13 mouse cellular contexts compared by ENCODE assay signal in genomic region chr10:95314019-95314418, GRCm38 (mm10). TPM values are rescaled to one million over a fixed set of nuclear protein-coding genes. Genes with fewer than 3 reads are reported as not detected.
A peak's percentile ranks its signal among the peaks of the same experiment; 100 is the strongest.
DNase-seq lines count a peak whose midpoint lies in the region; ATAC-seq and TF ChIP-seq lines count a peak whose summit lies in the region.
"Had no signal": no experiment of that assay in that cellular context is flagged by ENCODE, and none has a peak within 500 bp of the region (broad histone marks: within the 10 kb centered on the region; RNA-seq: fewer than 3 reads in every experiment).

No protein-coding gene starts in this region.

- TF ChIP-seq CTCF in hindbrain, postnatal 0 days (IDR thresholded peaks at IDR 0.05; ENCODE audit: low read depth) = no peak
- no peak for TF ChIP-seq CTCF in G1E (IDR thresholded peaks at IDR 0.05; ENCODE audit: low read depth, low read length)
- no peak for TF ChIP-seq CTCF in heart, postnatal 0 days (IDR thresholded peaks at IDR 0.05; ENCODE audit: low read depth)

- no peak for TF ChIP-seq EP300 in heart, postnatal 0 days (IDR thresholded peaks at IDR 0.05; ENCODE audit: low read depth)

- ATAC-seq in hindbrain, postnatal 0 days = no peak
- no peak for ATAC-seq in G1E (ENCODE audit: extremely low read depth, insufficient number of reproducible peaks, low FRiP score, poor library complexity, severe bottlenecking)
- peak; percentile 11; the same call in 1 of the 2 replicates for ATAC-seq in heart, postnatal 0 days (ENCODE audit: insufficient read depth, low read depth)
- ATAC-seq in stomach, embryonic 15.5 days (ENCODE audit: insufficient read depth, low FRiP score, low read depth) = peak; percentile 80; the same call in 1 of the 2 replicates
- ATAC-seq in kidney, embryonic 15.5 days (replicated peaks; ENCODE audit: low FRiP score) = no peak
- ATAC-seq: forebrain, embryonic 13.5 days had no signal

- H3K27ac ChIP-seq in hindbrain, postnatal 0 days = no peak overlapping the region
- no peak overlapping the region for H3K27ac ChIP-seq in hindbrain, embryonic 10.5 days
- peak overlapping the region; percentile 94 for H3K27ac ChIP-seq in heart, postnatal 0 days (ENCODE audit: low read depth)
- no peak overlapping the region for H3K27ac ChIP-seq in stomach, embryonic 15.5 days
- H3K27ac ChIP-seq in kidney, embryonic 15.5 days = no peak overlapping the region
- H3K27ac ChIP-seq: forebrain, embryonic 13.5 days; layer of hippocampus, adult 2 months; macrophage had no signal

- H3K4me2 ChIP-seq in hindbrain, postnatal 0 days (ENCODE audit: low read depth, low read length) = no peak overlapping the region
- peak overlapping the region; percentile 24; the same call in 1 of the 2 replicates for H3K4me2 ChIP-seq in heart, postnatal 0 days (ENCODE audit: low read depth, low read length)
- no peak overlapping the region for H3K4me2 ChIP-seq in stomach, embryonic 15.5 days
- H3K4me2 ChIP-seq in kidney, embryonic 15.5 days = no peak overlapping the region
- H3K4me2 ChIP-seq: forebrain, embryonic 13.5 days had no signal

- 56% methylated on average over 5 of the region's 5 CpGs for WGBS in hindbrain, postnatal 0 days
- WGBS in hindbrain, embryonic 10.5 days = 57% methylated on average over 5 of the region's 5 CpGs
- 17% methylated on average over 5 of the region's 5 CpGs for WGBS in heart, postnatal 0 days
- WGBS in stomach, embryonic 15.5 days = 17% methylated on average over 5 of the region's 5 CpGs
- 14% methylated on average over 5 of the region's 5 CpGs for WGBS in kidney, embryonic 15.5 days

- H3K4me3 ChIP-seq in hindbrain, postnatal 0 days (ENCODE audit: low read length) = no peak overlapping the region
- H3K4me3 ChIP-seq in hindbrain, embryonic 10.5 days = no peak overlapping the region
- H3K4me3 ChIP-seq in G1E (ENCODE audit: low read depth, low read length) = no peak overlapping the region; the same call in 1 of the 2 replicates
- no peak overlapping the region for H3K4me3 ChIP-seq in heart, postnatal 0 days (ENCODE audit: low read depth, low read length)
- H3K4me3 ChIP-seq in stomach, embryonic 15.5 days (replicated peaks) = no peak overlapping the region
- H3K4me3 ChIP-seq in kidney, embryonic 15.5 days (replicated peaks) = no peak overlapping the region
- H3K4me3 ChIP-seq: forebrain, embryonic 13.5 days; layer of hippocampus, adult 2 months had no signal

- H3K27me3 ChIP-seq in hindbrain, postnatal 0 days (ENCODE audit: insufficient read depth, low read length) = no peaks in the 10 kb centered on the region
- peaks cover 32% of the 10 kb centered on the region for H3K27me3 ChIP-seq in hindbrain, embryonic 10.5 days (ENCODE audit: insufficient read depth, poor library complexity, severe bottlenecking)
- no peaks in the 10 kb centered on the region for H3K27me3 ChIP-seq in G1E (ENCODE audit: insufficient read depth, low read length)
- H3K27me3 ChIP-seq in heart, postnatal 0 days (ENCODE audit: control insufficient read depth, insufficient read depth, low read length) = no peaks in the 10 kb centered on the region
- no peaks in the 10 kb centered on the region for H3K27me3 ChIP-seq in stomach, embryonic 15.5 days (replicated peaks)
- peaks cover 67% of the 10 kb centered on the region for H3K27me3 ChIP-seq in kidney, embryonic 15.5 days

- H3K4me1 ChIP-seq in hindbrain, postnatal 0 days (ENCODE audit: insufficient read depth, low read length) = no peaks in the 10 kb centered on the region; the same call in 1 of the 2 replicates
- H3K4me1 ChIP-seq in hindbrain, embryonic 10.5 days (replicated peaks) = peaks cover 37% of the 10 kb centered on the region
- H3K4me1 ChIP-seq in G1E (ENCODE audit: insufficient read depth, low read depth, low read length) = peaks cover 89% of the 10 kb centered on the region
- peaks cover 41% of the 10 kb centered on the region for H3K4me1 ChIP-seq in heart, postnatal 0 days (ENCODE audit: control insufficient read depth, insufficient read depth)
- peaks cover 6% of the 10 kb centered on the region; the same call in 1 of the 2 replicates for H3K4me1 ChIP-seq in stomach, embryonic 15.5 days
- peaks cover 20% of the 10 kb centered on the region for H3K4me1 ChIP-seq in kidney, embryonic 15.5 days

- H3K9me3 ChIP-seq in hindbrain, postnatal 0 days (ENCODE audit: low read length) = no peaks in the 10 kb centered on the region
- no peaks in the 10 kb centered on the region for H3K9me3 ChIP-seq in hindbrain, embryonic 10.5 days
- H3K9me3 ChIP-seq in G1E (replicated peaks) = no peaks in the 10 kb centered on the region
- H3K9me3 ChIP-seq in heart, postnatal 0 days (replicated peaks; ENCODE audit: control insufficient read depth, low read length) = no peaks in the 10 kb centered on the region
- no peaks in the 10 kb centered on the region for H3K9me3 ChIP-seq in stomach, embryonic 15.5 days
- no peaks in the 10 kb centered on the region for H3K9me3 ChIP-seq in kidney, embryonic 15.5 days (replicated peaks)
- H3K9me3 ChIP-seq: forebrain, embryonic 13.5 days had no signal

- peak; percentile 24 for DNase-seq in hindbrain, postnatal 0 days (ENCODE audit: low spot score)
- no peak for DNase-seq in hindbrain, embryonic 10.5 days (ENCODE audit: low spot score)
- peak; percentile 23 for DNase-seq in G1E (ENCODE audit: low spot score)
- DNase-seq in heart, postnatal 0 days (ENCODE audit: low spot score) = no peak
- DNase-seq in cerebellum, postnatal 25 days = no peak
- DNase-seq: cerebellum, adult 9-10 months; kidney, adult 8-10 months; left cerebral cortex, postnatal 4 days had no signal

- no peaks in the 10 kb centered on the region for H3K36me3 ChIP-seq in hindbrain, postnatal 0 days (ENCODE audit: insufficient read depth, low read length)
- no peaks in the 10 kb centered on the region for H3K36me3 ChIP-seq in hindbrain, embryonic 10.5 days
- peaks cover 47% of the 10 kb centered on the region for H3K36me3 ChIP-seq in G1E (replicated peaks)
- H3K36me3 ChIP-seq in heart, postnatal 0 days (replicated peaks; ENCODE audit: control insufficient read depth, insufficient read depth, low read length) = no peaks in the 10 kb centered on the region
- no peaks in the 10 kb centered on the region for H3K36me3 ChIP-seq in stomach, embryonic 15.5 days
- H3K36me3 ChIP-seq in kidney, embryonic 15.5 days = no peaks in the 10 kb centered on the region

- H3K9ac ChIP-seq in hindbrain, postnatal 0 days (replicated peaks; ENCODE audit: low read length) = no peak overlapping the region
- 0 out of 2 replicates have a peak overlapping the region, but pooled peaks have one; percentile 22 for H3K9ac ChIP-seq in heart, postnatal 0 days (replicated peaks; ENCODE audit: low read depth, low read length)
- no peak overlapping the region for H3K9ac ChIP-seq in stomach, embryonic 15.5 days
- H3K9ac ChIP-seq in kidney, embryonic 15.5 days = no peak overlapping the region
- H3K9ac ChIP-seq: forebrain, embryonic 13.5 days had no signal

RNA-seq across cellular contexts. Expression of gene Cradd, which starts 9.9 kb away (rescaled TPM):
- total RNA-seq in hindbrain, postnatal 0 days (2014; rRNA removed) = 13.1 and 15.5 TPM in 2 replicates
- 8.5 and 8.9 TPM in 2 replicates for polyA plus RNA-seq in hindbrain, postnatal 0 days (2015; fragmentation: Nextera tagmentation; extraction: Ambion mirVana)
- polyA plus RNA-seq in hindbrain, embryonic 10.5 days (2016; fragmentation: Nextera tagmentation; extraction: Ambion mirVana) = 10.9 and 13.3 TPM in 2 replicates
- total RNA-seq in G1E (2014; fragmentation: Nextera tagmentation) (81.4 and 91.9 TPM in 2 replicates), G1E (2017) (9.0 and 9.1 TPM in 2 replicates)
- 22.5 and 24.4 TPM in 2 replicates for polyA plus RNA-seq in G1E (2012)
- total RNA-seq in heart, postnatal 0 days (2014; rRNA removed; ENCODE audit: low replicate concordance) = 20.1 and 21.1 TPM in 2 replicates
- 11.6 and 12.2 TPM in 2 replicates for polyA plus RNA-seq in heart, postnatal 0 days (2015; fragmentation: Nextera tagmentation; extraction: Ambion mirVana)
- 11.4 and 11.7 TPM in 2 replicates for polyA plus RNA-seq in stomach, embryonic 15.5 days (2015; fragmentation: Nextera tagmentation; extraction: Ambion mirVana)
- polyA plus RNA-seq in kidney, embryonic 15.5 days (2015; fragmentation: Nextera tagmentation; extraction: Ambion mirVana) = 7.7 and 9.3 TPM in 2 replicates

Comparison
In these comparisons a context has a peak if more than half of its experiments do, and no peak if none do; other contexts are left out.
1. DNase-seq: peak in hindbrain, postnatal 0 days (single experiment) and G1E (single experiment); none in hindbrain, embryonic 10.5 days (single experiment), heart, postnatal 0 days (single experiment) and cerebellum, postnatal 25 days (0 of 2).
2. ATAC-seq: peak in heart, postnatal 0 days (single experiment) and stomach, embryonic 15.5 days (single experiment); none in hindbrain, postnatal 0 days (single experiment), G1E (single experiment) and kidney, embryonic 15.5 days (single experiment).